Mouse (Mus musculus) limb, embryonic 11.5 days (tissue): ENCODE results near the gene Dnajb9. TPM values are rescaled to one million over a fixed set of nuclear protein-coding genes. Genes with fewer than 3 reads are reported as not detected.
"Not testable (repeated sequence)": the region's sequence is repeated elsewhere in the genome, so short reads cannot be mapped to it uniquely, and the experiment has no call there.

ENCODE experiments used
- ATAC-seq: fragments of 200-750 bp; cut with Nextera tagmentation; 2 replicates; pipeline ENCODE4 v1.8.0; 2017; ENCODE audit warnings: low read depth; ENCODE audit not compliant: insufficient number of reproducible peaks, low FRiP score, low TSS enrichment
- DNase-seq: peaks from one replicate; pipeline ENCODE4 v3.0.0-alpha.2; 2015; ENCODE audit warnings: low spot score
- H3K27ac ChIP-seq: fragments of 300-500 bp; sonication (generic); replicated peaks from 2 replicates; pipeline ENCODE4 v1.5.1; 2014; ENCODE audit warnings: low read depth, mild to moderate bottlenecking, low read length
- H3K27me3 ChIP-seq: fragments of 300-500 bp; sonication (generic); 2 replicates; pipeline ENCODE4 v1.6.1; 2014; ENCODE audit warnings: mild to moderate bottlenecking, low read length, mixed read lengths; ENCODE audit not compliant: control insufficient read depth, insufficient read depth
- H3K36me3 ChIP-seq: fragments of 300-500 bp; sonication (generic); 2 replicates; pipeline ENCODE4 v1.6.1; 2014; ENCODE audit warnings: mild to moderate bottlenecking, low read length, moderate library complexity, mixed read lengths; ENCODE audit not compliant: control insufficient read depth, insufficient read depth
- H3K4me1 ChIP-seq: fragments of 300-500 bp; sonication (generic); 2 replicates; pipeline ENCODE4 v1.6.1; 2014; ENCODE audit warnings: low read length, mixed read lengths; ENCODE audit not compliant: control insufficient read depth, insufficient read depth
- H3K4me2 ChIP-seq: fragments of 300-500 bp; sonication (generic); 2 replicates; pipeline ENCODE4 v1.6.1; 2014; ENCODE audit warnings: low read depth, mild to moderate bottlenecking, moderate library complexity; ENCODE audit not compliant: severe bottlenecking
- H3K4me3 ChIP-seq: fragments of 300-500 bp; sonication (generic); 2 replicates; pipeline ENCODE4 v1.5.1; 2014; ENCODE audit warnings: low read depth, low read length
- H3K9ac ChIP-seq: fragments of 300-500 bp; sonication (generic); 2 replicates; pipeline ENCODE4 v1.6.1; 2014; ENCODE audit warnings: mild to moderate bottlenecking, low read length
- H3K9me3 ChIP-seq: fragments of 300-500 bp; sonication (generic); 2 replicates; pipeline ENCODE4 v1.6.1; 2016; ENCODE audit warnings: low read length; ENCODE audit not compliant: control insufficient read depth
- WGBS: fragments of 180-500 bp; shearing (Covaris S2); extraction: QIAGEN DNeasy Blood & Tissue Kit; methylation state at CpG from one replicate; pipeline ENCODE4 v1.1.7; 2014; 5-methylcytosine and 5-hydroxymethylcytosine counted together
- polyA plus RNA-seq: library from polyadenylated mRNA; unstranded; fragments of >200 nt; fragmentation: Nextera tagmentation; extraction: Ambion mirVana; gene quantifications from 2 replicates; pipeline ENCODE4 v1.2.1, GENCODE M21; 2014

Dnajb9 gene
- polyA plus RNA-seq, 1 experiment from 2014 or later: 20.3 TPM

DNA sequence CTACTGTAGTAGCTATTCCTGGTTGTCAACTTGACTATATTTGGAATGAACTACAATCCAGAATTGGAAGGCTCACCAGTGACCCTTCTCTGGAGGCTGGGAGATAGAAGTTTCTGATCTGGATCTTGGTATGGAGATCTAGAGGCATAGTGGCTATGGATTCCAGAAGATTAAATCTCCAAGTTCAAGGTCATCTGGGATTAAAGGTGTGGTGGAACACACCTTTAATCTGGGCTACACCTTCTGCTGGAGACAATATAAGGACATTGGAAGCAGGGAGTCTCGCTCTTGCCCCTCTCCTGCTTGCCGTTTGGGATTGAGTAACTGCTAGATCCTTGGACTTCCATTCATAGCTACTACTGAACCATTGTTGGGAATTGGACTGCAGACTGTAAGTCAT, 10.9 kb upstream of the Dnajb9 start, which contains the start of gene Pnpla8:
Gene Pnpla8 (plus strand): TSS at position 301 of the 400 bp plus-strand sequence.
- H3K9me3 ChIP-seq, H3K36me3 ChIP-seq, ATAC-seq, H3K4me1 ChIP-seq, H3K27ac ChIP-seq, H3K27me3 ChIP-seq, DNase-seq: not testable (repeated sequence)
- Histone ChIP-seq H3K9ac (peak within 1 kb of the TSS; percentile 73), H3K4me3 (peak within 1 kb of the TSS; percentile 54), H3K4me2 (peak within 1 kb of the TSS; percentile 73)
- 91% methylated on average over 2 of the region's 2 CpGs for WGBS

DNA sequence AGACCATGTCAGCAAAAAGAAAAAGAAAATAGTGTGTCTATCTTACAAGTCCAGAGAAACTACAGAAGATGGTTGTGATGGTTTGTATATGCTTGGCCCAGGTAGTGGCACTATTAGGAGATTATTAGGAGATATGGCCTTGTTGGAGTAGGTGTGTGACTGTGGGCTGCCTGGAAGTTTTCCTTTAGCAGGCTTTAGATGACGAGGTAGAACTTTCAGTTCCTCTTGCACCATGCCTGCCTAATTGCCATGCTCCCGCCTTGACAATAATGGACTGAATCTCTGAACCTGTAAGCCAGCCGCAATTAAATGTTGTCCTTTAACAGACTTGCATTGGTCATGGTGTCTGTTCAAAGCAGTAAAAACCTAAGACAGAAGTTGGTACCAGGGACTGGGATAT, 1.4 kb upstream of the Dnajb9 start:
- no peaks in the 10 kb centered on the region for H3K27me3 ChIP-seq
- DNase-seq (no peak), ATAC-seq (no peak)
- H3K27ac ChIP-seq: no peak overlapping the region
- H3K4me1 ChIP-seq: no peaks in the 10 kb centered on the region
- no peak overlapping the region for H3K9ac ChIP-seq
- no peak overlapping the region for H3K4me3 ChIP-seq
- 93% methylated on average over 3 of the region's 3 CpGs for WGBS
- no peaks in the 10 kb centered on the region for H3K36me3 ChIP-seq
- no peaks in the 10 kb centered on the region for H3K9me3 ChIP-seq
- no peak overlapping the region for H3K4me2 ChIP-seq

DNA sequence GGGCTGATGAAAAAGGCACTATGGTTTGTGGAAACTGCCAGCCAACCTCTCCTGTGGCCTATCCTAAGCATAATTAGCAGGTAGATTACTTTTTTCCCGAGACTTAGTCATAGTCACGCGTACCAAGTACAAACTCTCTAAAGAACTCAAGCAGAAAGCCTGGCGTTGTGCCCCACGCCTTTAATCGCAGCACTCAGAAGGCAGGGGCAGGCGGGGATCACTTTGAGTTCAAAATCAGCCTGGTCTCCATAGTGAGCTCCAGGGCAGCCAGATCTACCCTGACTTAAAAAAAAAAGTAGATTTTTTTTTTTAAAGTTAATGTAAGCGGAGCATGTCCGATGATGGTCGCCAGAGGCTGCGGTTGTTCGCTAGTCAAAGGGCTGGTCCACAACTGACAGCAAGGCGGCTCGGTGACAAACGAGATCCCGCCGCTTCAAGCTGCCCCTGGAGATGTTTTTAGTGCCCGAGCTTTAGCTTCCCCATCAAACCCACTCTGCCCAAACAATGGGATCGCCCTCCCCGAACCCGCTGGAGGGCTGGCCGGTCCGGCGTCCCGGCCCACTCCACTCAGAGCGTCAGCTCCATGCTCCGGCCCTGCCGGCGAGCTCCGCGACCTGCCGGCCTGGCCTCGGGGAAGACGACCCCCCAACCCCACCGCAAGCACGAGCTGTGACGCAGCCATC, 844 bp downstream of the Dnajb9 start:
- H3K4me1 ChIP-seq: no peaks in the 10 kb centered on the region
- H3K4me3 ChIP-seq: peak overlapping the region; percentile 95
- WGBS: under 1% methylated on average over 37 of the region's 37 CpGs
- ATAC-seq (no peak), DNase-seq (no peak)
- no peaks in the 10 kb centered on the region for H3K36me3 ChIP-seq
- peak overlapping the region; percentile 46 for H3K4me2 ChIP-seq
- peak overlapping the region; percentile 86 for H3K9ac ChIP-seq
- H3K27ac ChIP-seq: peak overlapping the region; percentile 59
- no peaks in the 10 kb centered on the region for H3K27me3 ChIP-seq
- H3K9me3 ChIP-seq: no peaks in the 10 kb centered on the region

DNA sequence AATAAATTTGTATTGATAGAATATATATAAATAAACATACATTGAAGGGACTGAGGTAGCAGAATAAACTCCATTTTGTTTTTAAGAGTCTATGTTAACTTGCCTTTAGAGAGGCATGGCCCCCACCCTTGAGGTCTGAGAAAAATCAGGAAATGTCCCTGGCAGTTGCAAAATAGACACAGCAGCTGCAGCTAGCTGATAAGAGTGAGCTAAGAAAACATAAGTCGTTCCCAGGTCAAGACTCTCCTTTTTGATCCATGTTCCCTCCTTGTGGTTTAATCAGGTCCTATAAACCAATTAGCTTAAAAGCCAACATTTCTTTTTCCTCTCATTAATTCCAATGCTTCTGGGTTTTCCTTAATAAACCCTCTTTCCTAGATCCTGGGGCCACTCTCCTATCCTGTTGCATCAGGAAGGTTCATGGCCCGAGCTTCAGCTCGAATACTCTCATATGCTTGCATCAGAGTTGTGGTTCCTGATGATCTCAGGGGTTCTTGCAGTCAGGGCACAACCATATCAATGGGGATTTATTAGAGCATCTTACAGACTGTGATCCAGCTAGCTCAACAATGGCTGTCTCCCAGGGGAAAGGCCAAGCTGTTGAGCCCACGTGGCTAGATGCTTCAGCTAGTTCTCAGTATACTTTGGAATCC, 12.1 kb downstream of the Dnajb9 start:
- 48% methylated on average over 4 of the region's 4 CpGs for WGBS
- no peak for ATAC-seq
- no peak overlapping the region for H3K4me3 ChIP-seq
- H3K27ac ChIP-seq: no peak overlapping the region
- no peaks in the 10 kb centered on the region for H3K9me3 ChIP-seq
- H3K27me3 ChIP-seq: peaks cover 5% of the 10 kb centered on the region; the same call in 1 of the 2 replicates
- no peaks in the 10 kb centered on the region for H3K4me1 ChIP-seq
- no peaks in the 10 kb centered on the region for H3K36me3 ChIP-seq
- no peak overlapping the region for H3K4me2 ChIP-seq
- DNase-seq: no peak
- no peak overlapping the region for H3K9ac ChIP-seq

DNA sequence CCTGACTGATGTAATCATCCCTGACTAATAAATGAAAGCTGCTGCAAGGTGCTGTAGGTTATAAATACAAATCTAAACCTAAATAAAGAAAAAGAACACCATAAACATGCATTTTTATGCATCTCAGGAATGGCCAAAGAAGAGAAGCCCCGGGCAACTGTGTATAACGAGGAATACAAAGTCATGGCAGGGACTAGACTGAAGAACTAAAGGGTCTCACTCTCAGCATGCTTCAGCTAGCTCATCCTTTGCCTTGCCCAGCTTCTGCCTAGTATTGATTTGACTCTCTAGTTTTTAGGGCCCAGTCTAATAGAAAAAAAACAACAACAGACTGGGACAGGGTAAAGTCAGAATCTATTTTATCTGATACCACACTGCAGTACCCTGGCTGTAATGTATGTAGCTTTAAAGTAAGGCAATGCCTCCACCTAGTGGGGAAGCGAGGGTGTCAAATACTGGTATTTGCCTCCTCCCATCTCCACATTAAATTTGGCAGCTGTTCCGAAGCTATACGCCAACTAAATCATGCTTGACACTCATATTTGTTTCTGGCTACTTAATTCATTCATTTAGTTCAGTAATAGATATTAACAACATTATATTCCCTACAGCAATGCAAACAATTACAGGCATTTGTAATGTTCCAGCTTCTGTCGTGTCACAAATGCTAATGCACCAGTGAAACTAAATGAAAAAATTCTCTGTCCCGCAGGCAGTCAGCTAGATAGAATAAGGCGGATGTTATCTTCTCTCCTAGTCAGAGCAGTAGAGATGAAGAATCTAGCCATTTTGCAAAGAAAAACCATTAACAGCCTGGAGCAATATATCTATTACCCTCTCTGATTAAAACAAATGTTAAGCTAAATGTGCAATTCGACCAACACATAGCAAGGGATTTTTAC, 28.8 kb downstream of the Dnajb9 start:
- peak; percentile 42 for DNase-seq
- no peaks in the 10 kb centered on the region for H3K9me3 ChIP-seq
- H3K4me3 ChIP-seq: no peak overlapping the region
- H3K4me1 ChIP-seq: no peaks in the 10 kb centered on the region
- H3K9ac ChIP-seq: no peak overlapping the region
- H3K27me3 ChIP-seq: no peaks in the 10 kb centered on the region
- H3K27ac ChIP-seq: no peak overlapping the region
- H3K36me3 ChIP-seq: no peaks in the 10 kb centered on the region
- H3K4me2 ChIP-seq: no peak overlapping the region
- peak; percentile 44; the same call in 1 of the 2 replicates for ATAC-seq
- WGBS: 61% methylated on average over 9 of the region's 9 CpGs

DNA sequence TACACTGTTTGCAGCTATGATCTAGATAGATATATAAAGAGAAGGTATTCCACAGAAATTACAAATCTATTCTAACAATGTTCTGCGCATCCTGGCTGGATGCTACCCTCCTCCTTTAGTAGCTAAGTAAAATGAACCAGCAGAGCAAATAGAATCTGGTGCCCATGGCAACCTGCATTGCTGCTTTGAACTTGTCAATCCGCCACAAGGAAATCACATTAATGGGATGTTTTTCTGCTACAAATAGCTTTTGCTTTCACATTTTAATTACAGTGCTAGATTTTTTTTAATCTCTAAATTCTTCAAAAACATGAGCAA, 33.1 kb downstream of the Dnajb9 start:
- Histone ChIP-seq H3K27me3 (no peaks in the 10 kb centered on the region), H3K4me1 (no peaks in the 10 kb centered on the region), H3K27ac (no peak overlapping the region), H3K4me2 (no peak overlapping the region), H3K36me3 (no peaks in the 10 kb centered on the region), H3K4me3 (no peak overlapping the region), H3K9ac (no peak overlapping the region), H3K9me3 (no peaks in the 10 kb centered on the region)
- WGBS: 81% methylated on average over 2 of the region's 2 CpGs
- ATAC-seq (no peak), DNase-seq (no peak)

DNA sequence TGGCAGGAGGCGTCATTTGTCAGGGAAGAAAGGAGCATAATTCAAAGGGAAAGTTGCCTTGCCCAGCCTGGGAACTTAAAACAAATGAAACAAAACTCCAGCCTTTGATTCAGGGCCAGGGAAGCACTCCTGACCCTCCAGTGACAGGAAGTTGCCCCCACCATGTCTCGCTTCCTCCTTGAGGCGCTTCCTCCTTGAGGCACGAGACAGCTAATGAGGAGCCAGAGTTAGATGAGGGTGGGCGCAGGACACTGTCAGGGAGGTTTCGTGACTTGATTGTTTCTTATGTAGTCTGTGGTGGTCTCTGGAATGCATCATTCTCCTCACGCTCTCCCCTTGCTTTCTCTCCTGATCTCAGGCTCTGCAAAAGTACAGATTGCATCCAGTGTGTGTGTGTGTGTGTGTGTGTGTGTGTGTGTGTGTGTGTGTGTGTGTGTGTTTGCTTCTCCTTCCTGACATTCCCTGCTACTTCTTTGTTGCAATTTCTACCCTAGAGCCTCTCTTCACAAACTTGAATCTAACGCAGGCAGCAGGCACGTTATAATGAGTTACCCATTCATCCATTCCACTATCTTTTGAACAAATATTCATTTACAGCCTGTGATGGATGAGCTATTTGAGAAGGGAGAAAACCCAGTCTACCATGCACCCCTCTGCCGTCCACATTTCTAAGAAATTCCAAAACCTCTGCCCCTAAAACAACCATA, 33.6 kb downstream of the Dnajb9 start:
- WGBS: 60% methylated on average over 10 of the region's 10 CpGs
- Histone ChIP-seq H3K4me2 (no peak overlapping the region), H3K36me3 (no peaks in the 10 kb centered on the region), H3K4me3 (no peak overlapping the region), H3K9ac (no peak overlapping the region), H3K27ac (no peak overlapping the region), H3K9me3 (no peaks in the 10 kb centered on the region), H3K4me1 (no peaks in the 10 kb centered on the region), H3K27me3 (no peaks in the 10 kb centered on the region)
- ATAC-seq (no peak), DNase-seq (no peak)

DNA sequence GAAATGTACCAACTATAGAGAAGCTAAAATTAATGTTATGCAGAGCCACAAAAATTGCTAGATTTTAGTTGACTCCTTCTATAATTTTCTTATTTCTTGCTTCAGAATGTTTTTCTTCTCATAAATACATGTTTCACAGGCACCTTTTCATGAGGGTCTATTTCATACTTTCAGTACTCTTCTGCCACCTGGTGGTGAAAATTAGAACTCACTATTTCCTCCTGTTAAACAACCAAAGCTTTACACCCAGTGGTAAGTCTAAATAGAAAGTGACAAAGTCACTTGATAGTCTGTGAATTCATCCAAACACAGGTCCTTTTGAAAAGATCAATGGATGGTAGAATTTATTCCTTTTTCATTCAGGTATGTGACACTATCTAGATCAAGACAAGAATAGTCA, 43.2 kb downstream of the Dnajb9 start:
- H3K4me2 ChIP-seq: no peak overlapping the region
- DNase-seq (peak; percentile 25), ATAC-seq (no peak)
- H3K4me1 ChIP-seq: no peaks in the 10 kb centered on the region
- no peaks in the 10 kb centered on the region for H3K36me3 ChIP-seq
- no peak overlapping the region for H3K4me3 ChIP-seq
- H3K27ac ChIP-seq: no peak overlapping the region
- H3K27me3 ChIP-seq: no peaks in the 10 kb centered on the region
- H3K9ac ChIP-seq: no peak overlapping the region
- H3K9me3 ChIP-seq: no peaks in the 10 kb centered on the region
